8 mouse cellular contexts compared by ENCODE assay signal in the genomic region with DNA sequence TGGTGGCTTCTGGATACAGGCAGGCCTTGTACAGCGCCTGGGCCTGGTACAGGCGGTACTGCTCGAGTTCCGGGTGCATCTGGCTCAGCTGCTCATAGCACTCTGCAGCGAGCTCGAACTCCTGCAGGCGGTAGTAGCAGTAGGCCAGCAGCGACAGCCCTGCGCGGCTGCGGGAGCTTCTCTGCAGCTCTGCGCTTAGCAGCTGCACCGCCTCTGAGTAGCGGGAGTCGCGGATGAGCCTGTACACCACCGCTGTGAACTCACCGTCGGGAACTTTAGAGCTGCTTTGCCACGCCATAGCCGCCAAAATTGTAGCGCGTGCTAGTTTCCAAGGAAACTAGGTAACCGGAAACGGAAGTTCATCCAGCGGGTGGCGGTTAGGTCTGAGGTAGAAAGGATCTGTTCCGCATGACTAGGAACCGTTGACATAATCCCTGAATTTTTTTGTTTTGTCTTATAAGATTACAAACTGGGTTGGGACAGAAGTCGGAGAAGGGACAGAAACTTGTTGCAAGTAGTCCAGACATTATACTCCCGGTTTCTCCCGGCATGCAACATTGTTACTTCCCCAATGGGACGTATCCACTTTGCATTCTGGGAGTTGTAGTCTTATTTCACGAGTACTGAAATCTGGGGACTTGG. TPM values are rescaled to one million over a fixed set of nuclear protein-coding genes. Genes with fewer than 3 reads are reported as not detected.
A peak's percentile ranks its signal among the peaks of the same experiment; 100 is the strongest.
DNase-seq lines count a peak whose midpoint lies in the region.

A gene (minus strand): TSS at position 528 of the 642 bp plus-strand sequence.

- peak; percentile 81 to 96 for DNase-seq in adrenal gland, adult (ENCODE audit: inconsistent age in 2 of 2, low spot score in 1 of 2)
- peak; percentile 91 for DNase-seq in embryo, embryonic 10 days (ENCODE audit: low spot score)
- peak; percentile 59 for DNase-seq in gastrocnemius, postnatal 10 days
- DNase-seq in hindlimb bud, embryonic 11.5 days (ENCODE audit: extremely low spot score, low read depth, low spot score), result peak; percentile 96
- DNase-seq in left cerebral cortex, adult 18-20 months (ENCODE audit: low spot score in 2 of 2), result peak; percentile 71 to 74
- peak; percentile 87 for DNase-seq in lung, postnatal 36 days
- DNase-seq in retina, adult 2 months (ENCODE audit: low read depth, low spot score), result peak; percentile 83
- peak; percentile 80 for DNase-seq in thymus, postnatal 14 days

RNA-seq across cellular contexts. Expression of the gene that starts here (rescaled TPM):
- total RNA-seq in gastrocnemius, postnatal 10 days (2021), result 1 to 10 TPM; 1.4 to 1.5 TPM
- total RNA-seq in left cerebral cortex, adult 18-20 months (2021), result 1 to 10 TPM; 2.4 to 2.5 TPM

Comparison
In these comparisons a context has a peak if more than half of its experiments do, and no peak if none do; other contexts are left out.
1. Peak in every context shown above with its lines: DNase-seq.